Mouse (Mus musculus): ENCODE data around the gene Cfap61. TPM values are rescaled to one million over a fixed set of nuclear protein-coding genes. Genes with fewer than 3 reads are reported as not detected.
A peak's percentile ranks its signal among the peaks of the same experiment; 100 is the strongest.
"Not testable (repeated sequence)": the region's sequence is repeated elsewhere in the genome, so short reads cannot be mapped to it uniquely, and the experiment has no call there.

Gene Cfap61
- total RNA-seq (2021) = 1 to 10 TPM; 2.5 to 4.7 TPM
- long read RNA-seq, experiment 1 = 0 reads
- long read RNA-seq, experiment 2, partial matches to known transcripts = 1 of 3 reads
- long read RNA-seq, experiment 2, other reads (novel, unspliced or antisense) = 2 of 3 reads

GRCm38 (mm10) chr2:145934339-145935231 lies at the start of gene Cfap61, which contains the start of gene Crnkl1:
TSS of gene Cfap61 (plus strand) at chr2:145934784.
TSS of gene Crnkl1 (minus strand) at chr2:145935014.
- DNase-seq (ENCODE audit: low spot score in 2 of 2) = peak; percentile 95

- DNase-seq (ENCODE audit: low spot score in 2 of 2) = no peak
Observed at GRCm38 (mm10) chr2:145884913-145885785, 49.4 kb upstream of the Cfap61 start.

GRCm38 (mm10) chr2:145887937-145888765 lies 46.4 kb upstream of the Cfap61 start:
- peak in 1 of 2 experiments; percentile 61 for DNase-seq (ENCODE audit: low spot score in 2 of 2)

GRCm38 (mm10) chr2:145888766-145889480 lies 45.7 kb upstream of the Cfap61 start:
- peak in 1 of 2 experiments; percentile 50 for DNase-seq (ENCODE audit: low spot score in 2 of 2)

- DNase-seq (ENCODE audit: low spot score in 2 of 2) = no peak
Observed at GRCm38 (mm10) chr2:145890571-145890970, 44.0 kb upstream of the Cfap61 start.

- no peak for DNase-seq (ENCODE audit: low spot score in 2 of 2)
Observed at GRCm38 (mm10) chr2:145893756-145894155, 40.8 kb upstream of the Cfap61 start.

- no peak for DNase-seq (ENCODE audit: low spot score in 2 of 2)
Observed at GRCm38 (mm10) chr2:145898106-145898505, 36.5 kb upstream of the Cfap61 start.

- not testable (repeated sequence) for DNase-seq (ENCODE audit: low spot score in 2 of 2)
Observed at GRCm38 (mm10) chr2:145900318-145900717, 34.3 kb upstream of the Cfap61 start.

GRCm38 (mm10) chr2:145901861-145902260 lies 32.7 kb upstream of the Cfap61 start, which contains the start of gene Naa20:
TSS of gene Naa20 (plus strand) at chr2:145902099.
- DNase-seq (ENCODE audit: low spot score in 2 of 2) = no peak

- DNase-seq (ENCODE audit: low spot score in 2 of 2) = peak; percentile 88 to 94
Observed at GRCm38 (mm10) chr2:145903061-145903901, 31.3 kb upstream of the Cfap61 start.

GRCm38 (mm10) chr2:145903983-145904616 lies 30.5 kb upstream of the Cfap61 start:
- no peak for DNase-seq (ENCODE audit: low spot score in 2 of 2)

- DNase-seq (ENCODE audit: low spot score in 2 of 2) = no peak
Observed at GRCm38 (mm10) chr2:145905156-145905555, 29.4 kb upstream of the Cfap61 start.

- DNase-seq (ENCODE audit: low spot score in 2 of 2) = not testable (repeated sequence)
Observed at GRCm38 (mm10) chr2:145905884-145906283, 28.7 kb upstream of the Cfap61 start.

- DNase-seq (ENCODE audit: low spot score in 2 of 2) = no peak
Observed at GRCm38 (mm10) chr2:145920941-145921650, 13.5 kb upstream of the Cfap61 start.

- no peak for DNase-seq (ENCODE audit: low spot score in 2 of 2)
Observed at GRCm38 (mm10) chr2:145936975-145937374, 2.4 kb downstream of the Cfap61 start.

- DNase-seq (ENCODE audit: low spot score in 2 of 2) = no peak
Observed at GRCm38 (mm10) chr2:145941403-145941802, 6.8 kb downstream of the Cfap61 start.

- DNase-seq (ENCODE audit: low spot score in 2 of 2) = no peak
Observed at GRCm38 (mm10) chr2:145944286-145944685, 9.7 kb downstream of the Cfap61 start.
